Mouse (Mus musculus): Measurements from ENCODE around the gene Paqr7. TPM values are rescaled to one million over a fixed set of nuclear protein-coding genes. Genes with fewer than 3 reads are reported as not detected.
A peak's percentile ranks its signal among the peaks of the same experiment; 100 is the strongest.

Paqr7 gene
- polyA plus RNA-seq, 1 experiment, result 146 TPM

- no peak for DNase-seq
- TF ChIP-seq POLR2A (IDR thresholded peaks at IDR 0.05; ENCODE audit: borderline replicate concordance, extremely low read depth, low read depth, low read length) (no peak), CTCF (IDR thresholded peaks at IDR 0.05; ENCODE audit: insufficient read depth, low read length) (no peak)
- Histone ChIP-seq H3K4me1 (ENCODE audit: control insufficient read depth, insufficient read depth, low read length) (peaks cover 3% of the 10 kb centered on the region; the same call in 1 of the 2 replicates), H3K4me3 (replicated peaks; ENCODE audit: extremely low read depth, low read depth, low read length) (no peak overlapping the region)
- 79% methylated on average over 5 of the region's 5 CpGs for WGBS
These were observed 37.6 kb upstream of the Paqr7 start for GRCm38 (mm10) chr4:134458856-134459255.

GRCm38 (mm10) chr4:134460277-134460676 lies 36.2 kb upstream of the Paqr7 start:
- 54% methylated on average over 10 of the region's 10 CpGs for WGBS

GRCm38 (mm10) chr4:134461252-134461651 lies 35.2 kb upstream of the Paqr7 start:
- no peak overlapping the region for H3K4me3 ChIP-seq (replicated peaks; ENCODE audit: extremely low read depth, low read depth, low read length)
- DNase-seq, result no peak
- no peaks in the 10 kb centered on the region for H3K4me1 ChIP-seq (ENCODE audit: control insufficient read depth, insufficient read depth, low read length)
- TF ChIP-seq CTCF (IDR thresholded peaks at IDR 0.05; ENCODE audit: insufficient read depth, low read length) (no peak), POLR2A (IDR thresholded peaks at IDR 0.05; ENCODE audit: borderline replicate concordance, extremely low read depth, low read depth, low read length) (no peak)
- WGBS, result 73% methylated on average over 5 of the region's 5 CpGs

More at GRCm38 (mm10) chr4:134460277-134460676, 36.2 kb upstream of the Paqr7 start:
- DNase-seq, result no peak
- TF ChIP-seq CTCF (IDR thresholded peaks at IDR 0.05; ENCODE audit: insufficient read depth, low read length) (no peak), POLR2A (IDR thresholded peaks at IDR 0.05; ENCODE audit: borderline replicate concordance, extremely low read depth, low read depth, low read length) (no peak)
- peaks cover 3% of the 10 kb centered on the region; the same call in 1 of the 2 replicates for H3K4me1 ChIP-seq (ENCODE audit: control insufficient read depth, insufficient read depth, low read length)
- no peak overlapping the region for H3K4me3 ChIP-seq (replicated peaks; ENCODE audit: extremely low read depth, low read depth, low read length)

DNA sequence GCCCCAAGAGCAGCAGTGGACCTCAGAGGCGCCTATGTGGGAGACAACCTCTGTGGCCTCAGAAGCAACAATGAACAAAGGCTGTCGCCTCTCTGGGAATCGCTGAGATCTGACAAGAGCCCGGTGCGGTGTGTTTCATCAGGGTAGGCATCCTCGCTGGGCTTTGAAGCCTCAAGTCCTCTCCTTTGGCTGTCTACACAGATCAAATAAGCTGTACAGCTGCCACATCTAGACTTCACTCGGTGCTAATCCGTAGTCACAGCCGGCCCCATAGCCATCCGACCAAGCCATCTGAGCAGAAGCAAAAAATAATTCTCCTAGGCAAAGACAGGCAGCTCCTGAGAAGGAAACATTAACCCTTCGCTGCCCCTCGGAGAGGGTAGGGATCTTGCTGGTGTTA lies 30.7 kb upstream of the Paqr7 start:
- no peak for DNase-seq
- Histone ChIP-seq H3K4me1 (ENCODE audit: control insufficient read depth, insufficient read depth, low read length) (peaks cover 4% of the 10 kb centered on the region), H3K4me3 (replicated peaks; ENCODE audit: extremely low read depth, low read depth, low read length) (no peak overlapping the region)
- TF ChIP-seq POLR2A (IDR thresholded peaks at IDR 0.05; ENCODE audit: borderline replicate concordance, extremely low read depth, low read depth, low read length) (no peak), CTCF (IDR thresholded peaks at IDR 0.05; ENCODE audit: insufficient read depth, low read length) (no peak)
- 59% methylated on average over 12 of the region's 12 CpGs for WGBS

- Histone ChIP-seq H3K4me3 (replicated peaks; ENCODE audit: extremely low read depth, low read depth, low read length) (no peak overlapping the region), H3K4me1 (ENCODE audit: control insufficient read depth, insufficient read depth, low read length) (peaks cover 4% of the 10 kb centered on the region)
- WGBS, result 58% methylated on average over 11 of the region's 11 CpGs
- TF ChIP-seq POLR2A (IDR thresholded peaks at IDR 0.05; ENCODE audit: borderline replicate concordance, extremely low read depth, low read depth, low read length) (no peak), CTCF (IDR thresholded peaks at IDR 0.05; ENCODE audit: insufficient read depth, low read length) (no peak)
- no peak for DNase-seq
These were observed 29.9 kb upstream of the Paqr7 start for GRCm38 (mm10) chr4:134466381-134467262.

- under 1% methylated on average over 31 of the region's 31 CpGs for WGBS
- DNase-seq, result peak; percentile 62
- TF ChIP-seq POLR2A (IDR thresholded peaks at IDR 0.05; ENCODE audit: borderline replicate concordance, extremely low read depth, low read depth, low read length), result peak; percentile 51; the same call in 1 of the 2 replicates
- no peak for TF ChIP-seq CTCF (IDR thresholded peaks at IDR 0.05; ENCODE audit: insufficient read depth, low read length)
- Histone ChIP-seq H3K4me3 (replicated peaks; ENCODE audit: extremely low read depth, low read depth, low read length) (peak overlapping the region; percentile 63), H3K4me1 (ENCODE audit: control insufficient read depth, insufficient read depth, low read length) (peaks cover 4% of the 10 kb centered on the region)
These were observed 28.9 kb upstream of the Paqr7 start for GRCm38 (mm10) chr4:134467435-134468214.

- H3K4me3 ChIP-seq (replicated peaks; ENCODE audit: extremely low read depth, low read depth, low read length), result peak within 1 kb of the TSS; percentile 73
- 1% methylated on average over 31 of the region's 31 CpGs for WGBS
- TF ChIP-seq CTCF (IDR thresholded peaks at IDR 0.05; ENCODE audit: insufficient read depth, low read length) (no peak), POLR2A (IDR thresholded peaks at IDR 0.05; ENCODE audit: borderline replicate concordance, extremely low read depth, low read depth, low read length) (peak; percentile 99)
- DNase-seq, result peak; percentile 94
- H3K4me1 ChIP-seq (ENCODE audit: control insufficient read depth, insufficient read depth, low read length), result peaks cover 4% of the 10 kb centered on the region
These were observed 28.3 kb upstream of the Paqr7 start, which contains the start of gene Stmn1 for GRCm38 (mm10) chr4:134468215-134468575. TSS of gene Stmn1 (plus strand) at chr4:134468320.

DNA sequence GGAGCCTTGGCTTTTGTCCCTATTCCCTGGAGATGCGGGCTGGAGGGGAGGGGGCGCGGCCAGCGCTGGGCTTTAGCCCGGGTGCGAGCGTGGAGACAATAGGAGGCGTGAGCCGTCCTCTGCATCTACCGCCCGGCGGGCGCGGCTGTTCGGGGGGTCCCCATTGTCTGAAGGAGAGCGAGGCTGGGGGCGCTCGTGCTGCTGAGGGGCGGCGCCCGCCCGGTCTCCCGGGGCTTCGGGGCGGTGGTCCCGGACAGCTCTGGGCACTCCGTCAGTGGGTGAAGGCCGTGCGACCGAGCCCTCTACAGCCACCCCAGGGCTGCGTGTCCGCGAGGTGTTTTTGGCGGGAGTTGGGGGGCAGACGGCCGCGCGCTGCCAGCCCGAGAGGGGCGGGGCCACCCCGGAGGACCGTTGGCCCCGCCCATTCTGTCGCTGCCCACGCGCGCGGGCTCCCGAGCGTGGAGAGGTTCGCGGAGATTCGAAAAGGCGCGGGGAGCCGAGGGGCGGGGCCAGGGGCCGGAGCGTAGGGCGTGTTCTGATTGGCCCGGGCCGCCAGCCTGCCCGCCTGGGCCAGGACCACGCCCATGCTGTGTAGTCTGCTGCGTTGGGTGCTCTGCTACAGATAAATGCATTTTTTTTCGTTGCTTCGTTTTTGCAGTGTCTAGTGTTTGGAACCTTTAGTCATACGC lies 27.8 kb upstream of the Paqr7 start:
- Histone ChIP-seq H3K4me1 (ENCODE audit: control insufficient read depth, insufficient read depth, low read length) (peaks cover 4% of the 10 kb centered on the region), H3K4me3 (replicated peaks; ENCODE audit: extremely low read depth, low read depth, low read length) (peak overlapping the region; percentile 73)
- DNase-seq, result peak; percentile 94
- no peak for TF ChIP-seq CTCF (IDR thresholded peaks at IDR 0.05; ENCODE audit: insufficient read depth, low read length)
- TF ChIP-seq POLR2A (IDR thresholded peaks at IDR 0.05; ENCODE audit: borderline replicate concordance, extremely low read depth, low read depth, low read length), result no peak
- WGBS, result under 1% methylated on average over 68 of the region's 68 CpGs

DNA sequence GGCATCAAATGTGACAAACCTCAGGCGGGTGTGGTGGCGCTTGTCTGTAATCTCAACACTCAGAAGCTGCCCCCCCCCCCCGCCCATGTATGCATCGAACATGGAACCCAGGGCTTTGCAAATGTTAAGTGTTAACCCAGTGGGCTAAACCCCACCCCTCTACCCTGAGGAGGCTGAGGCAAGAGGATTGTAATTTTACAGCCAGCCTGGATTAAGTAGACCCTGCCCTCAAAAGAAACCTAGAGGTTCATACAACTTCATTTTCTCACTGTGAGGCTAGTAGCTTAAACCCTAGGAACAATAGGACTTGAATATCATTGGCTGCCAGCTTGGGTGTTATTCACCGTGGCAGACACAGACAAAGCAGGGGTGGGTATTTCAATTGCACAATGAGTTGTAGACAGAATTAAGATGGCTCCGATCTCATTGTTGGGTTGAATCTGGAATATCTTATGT lies 27.1 kb upstream of the Paqr7 start:
- 7% methylated on average over 6 of the region's 6 CpGs for WGBS
- DNase-seq, result no peak
- peaks cover 4% of the 10 kb centered on the region for H3K4me1 ChIP-seq (ENCODE audit: control insufficient read depth, insufficient read depth, low read length)
- peak overlapping the region; percentile 20 for H3K4me3 ChIP-seq (replicated peaks; ENCODE audit: extremely low read depth, low read depth, low read length)
- no peak for TF ChIP-seq POLR2A (IDR thresholded peaks at IDR 0.05; ENCODE audit: borderline replicate concordance, extremely low read depth, low read depth, low read length)
- TF ChIP-seq CTCF (IDR thresholded peaks at IDR 0.05; ENCODE audit: insufficient read depth, low read length), result no peak

All from lung, adult 2 months (tissue).